Mouse (Mus musculus) embryonic facial prominence, embryonic 11.5 days (tissue): ENCODE results near the gene Dock1. TPM values are rescaled to one million over a fixed set of nuclear protein-coding genes. Genes with fewer than 3 reads are reported as not detected.

Experiments used
- ATAC-seq: fragments of 200-750 bp; cut with Nextera tagmentation; replicated peaks from 2 replicates; pipeline ENCODE4 v1.8.0; 2017; ENCODE audit warnings: low read depth; ENCODE audit not compliant: insufficient number of reproducible peaks, low FRiP score, low TSS enrichment
- DNase-seq: peaks from one replicate; pipeline ENCODE4 v3.0.0-alpha.2; 2015; ENCODE audit warnings: low spot score
- H3K27ac ChIP-seq: fragments of 300-500 bp; sonication (generic); replicated peaks from 2 replicates; pipeline ENCODE4 v1.5.1; 2014; ENCODE audit warnings: mild to moderate bottlenecking, low read depth, low read length, control low read depth
- H3K27me3 ChIP-seq: fragments of 300-500 bp; sonication (generic); 2 replicates; pipeline ENCODE4 v1.6.1; 2014; ENCODE audit warnings: mild to moderate bottlenecking, low read length, moderate library complexity, mixed read lengths; ENCODE audit not compliant: control insufficient read depth, insufficient read depth
- H3K36me3 ChIP-seq: fragments of 300-500 bp; sonication (generic); replicated peaks from 2 replicates; pipeline ENCODE4 v1.6.1; 2014; ENCODE audit warnings: low read depth, mild to moderate bottlenecking, low read length, moderate library complexity, mixed read lengths; ENCODE audit not compliant: control insufficient read depth, insufficient read depth
- H3K4me1 ChIP-seq: fragments of 300-500 bp; sonication (generic); 2 replicates; pipeline ENCODE4 v1.6.1; 2014; ENCODE audit warnings: low read length, mixed read lengths; ENCODE audit not compliant: control insufficient read depth, insufficient read depth
- H3K4me2 ChIP-seq: fragments of 300-500 bp; sonication (generic); 2 replicates; pipeline ENCODE4 v1.6.1; 2014; ENCODE audit warnings: low read depth, mild to moderate bottlenecking, control low read depth, low read length, moderate library complexity
- H3K4me3 ChIP-seq: fragments of 300-500 bp; sonication (generic); 2 replicates; pipeline ENCODE4 v1.5.1; 2014; ENCODE audit warnings: low read depth, low read length, control low read depth
- H3K9ac ChIP-seq: fragments of 300-500 bp; sonication (generic); replicated peaks from 2 replicates; pipeline ENCODE4 v1.6.1; 2014; ENCODE audit warnings: mild to moderate bottlenecking, control low read depth, low read length
- H3K9me3 ChIP-seq: fragments of 300-500 bp; sonication (generic); replicated peaks from 2 replicates; pipeline ENCODE4 v1.6.1; 2016; ENCODE audit warnings: mild to moderate bottlenecking, low read length, inconsistent platforms, mixed read lengths; ENCODE audit not compliant: control insufficient read depth
- WGBS: fragments of 180-500 bp; shearing (Covaris S2); extraction: QIAGEN DNeasy Blood & Tissue Kit; methylation state at CpG from one replicate; pipeline ENCODE4 v1.1.7; 2014; 5-methylcytosine and 5-hydroxymethylcytosine counted together
- polyA plus RNA-seq: library from polyadenylated mRNA; unstranded; fragments of >200 nt; fragmentation: Nextera tagmentation; extraction: Ambion mirVana; gene quantifications from 2 replicates; pipeline ENCODE4 v1.2.1, GENCODE M21; 2014

Gene Dock1
- polyA plus RNA-seq, 1 experiment from 2014 or later = 44.2 TPM

DNA sequence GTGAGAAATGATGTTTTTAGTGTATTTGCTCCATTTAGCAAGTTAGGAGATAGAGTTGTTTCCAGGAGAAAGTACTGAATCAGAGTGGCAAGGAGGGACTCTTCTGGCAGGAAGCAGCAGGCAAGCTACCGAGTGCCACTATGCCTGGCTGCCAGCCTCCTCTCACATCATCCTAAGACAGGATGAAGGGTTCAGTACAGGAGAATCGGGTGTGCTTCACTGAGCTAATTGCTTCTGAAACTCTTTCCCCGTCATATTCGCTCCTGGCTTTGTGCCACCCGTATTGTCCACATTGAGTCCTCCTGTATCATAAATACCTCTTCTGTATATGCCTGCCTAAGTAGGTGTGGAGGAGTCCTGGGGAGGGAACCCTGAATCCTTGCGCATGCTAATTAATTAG, 406.9 kb downstream of the Dock1 start:
- Histone ChIP-seq H3K4me2 (no peak overlapping the region), H3K9me3 (no peaks in the 10 kb centered on the region), H3K4me1 (no peaks in the 10 kb centered on the region), H3K36me3 (no peaks in the 10 kb centered on the region), H3K27ac (no peak overlapping the region), H3K27me3 (no peaks in the 10 kb centered on the region), H3K9ac (no peak overlapping the region), H3K4me3 (no peak overlapping the region)
- DNase-seq = no peak
- ATAC-seq = no peak
- WGBS = 81% methylated on average over 6 of the region's 6 CpGs

DNA sequence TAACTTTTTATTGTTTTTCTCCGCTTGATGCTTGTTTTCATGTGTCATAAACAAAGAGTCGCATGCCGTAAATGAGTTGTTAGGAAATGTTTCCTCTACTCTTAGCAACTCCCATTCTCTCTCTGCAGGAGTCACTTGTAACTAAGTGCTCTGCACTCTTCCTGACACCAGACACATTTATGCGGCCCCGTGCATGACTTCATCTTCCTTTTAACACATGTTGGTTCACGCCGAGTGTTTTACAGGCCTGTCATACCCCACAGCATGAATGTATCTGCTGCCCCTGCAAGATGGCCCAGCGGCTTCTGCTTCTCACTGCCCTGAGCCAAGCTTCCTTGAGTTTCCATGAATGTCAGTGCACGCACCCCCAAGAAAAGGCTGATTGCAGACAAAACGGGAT, 407.4 kb downstream of the Dock1 start:
- Histone ChIP-seq H3K4me1 (no peaks in the 10 kb centered on the region), H3K4me3 (no peak overlapping the region), H3K27me3 (no peaks in the 10 kb centered on the region), H3K27ac (no peak overlapping the region), H3K36me3 (no peaks in the 10 kb centered on the region), H3K4me2 (no peak overlapping the region), H3K9me3 (no peaks in the 10 kb centered on the region), H3K9ac (no peak overlapping the region)
- WGBS = 82% methylated on average over 10 of the region's 10 CpGs
- ATAC-seq (no peak), DNase-seq (no peak)

GRCm38 (mm10) chr7:135083421-135083820, 413.0 kb downstream of the Dock1 start:
- whole genome bisulfite sequencing = 89% methylated on average over 8 of the region's 8 CpGs
- H3K36me3 ChIP-seq = no peaks in the 10 kb centered on the region
- no peak for ATAC-seq

DNA sequence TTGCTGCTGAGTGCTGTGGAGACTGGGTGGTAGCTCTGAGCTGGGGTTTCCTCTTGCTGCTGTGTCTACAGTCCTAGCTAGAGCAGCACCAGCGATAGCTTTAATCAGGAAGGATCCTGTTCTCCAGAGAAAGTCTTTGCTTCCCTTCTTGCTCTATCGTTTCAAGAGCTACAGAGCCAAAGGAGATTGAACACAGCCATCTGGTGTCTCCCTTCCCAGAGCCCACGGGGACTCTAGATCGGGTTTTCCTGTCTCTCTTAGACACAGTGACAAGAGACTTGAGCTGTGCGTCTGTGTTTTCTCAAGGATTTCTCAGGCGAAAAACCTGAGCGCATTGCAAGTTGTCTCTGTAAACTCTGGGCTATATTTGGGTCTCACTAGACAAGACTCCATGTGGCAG, 413.6 kb downstream of the Dock1 start:
- H3K36me3 ChIP-seq = no peaks in the 10 kb centered on the region
- H3K27me3 ChIP-seq = no peaks in the 10 kb centered on the region
- ATAC-seq = no peak
- DNase-seq = no peak
- WGBS = 80% methylated on average over 7 of the region's 7 CpGs
- no peaks in the 10 kb centered on the region for H3K9me3 ChIP-seq
- no peak overlapping the region for H3K4me2 ChIP-seq
- no peak overlapping the region for H3K9ac ChIP-seq
- no peak overlapping the region for H3K27ac ChIP-seq
- H3K4me3 ChIP-seq = no peak overlapping the region
- H3K4me1 ChIP-seq = no peaks in the 10 kb centered on the region

More at GRCm38 (mm10) chr7:135083421-135083820, 413.0 kb downstream of the Dock1 start:
- H3K4me1 ChIP-seq = no peaks in the 10 kb centered on the region
- no peak for DNase-seq
- H3K27ac ChIP-seq = no peak overlapping the region
- no peaks in the 10 kb centered on the region for H3K27me3 ChIP-seq
- no peak overlapping the region for H3K9ac ChIP-seq
- H3K9me3 ChIP-seq = no peaks in the 10 kb centered on the region
- H3K4me2 ChIP-seq = no peak overlapping the region
- no peak overlapping the region for H3K4me3 ChIP-seq

GRCm38 (mm10) chr7:135086556-135086955, 416.1 kb downstream of the Dock1 start:
- Histone ChIP-seq H3K27me3 (no peaks in the 10 kb centered on the region), H3K9me3 (no peaks in the 10 kb centered on the region), H3K9ac (no peak overlapping the region), H3K36me3 (no peaks in the 10 kb centered on the region), H3K4me2 (no peak overlapping the region), H3K4me3 (no peak overlapping the region), H3K27ac (no peak overlapping the region), H3K4me1 (no peaks in the 10 kb centered on the region)
- no peak for ATAC-seq
- 86% methylated on average over 5 of the region's 5 CpGs for WGBS
- no peak for DNase-seq

GRCm38 (mm10) chr7:135089626-135090025, 419.2 kb downstream of the Dock1 start:
- no peak overlapping the region for H3K27ac ChIP-seq
- H3K4me1 ChIP-seq = no peaks in the 10 kb centered on the region
- H3K27me3 ChIP-seq = no peaks in the 10 kb centered on the region
- no peaks in the 10 kb centered on the region for H3K36me3 ChIP-seq
- WGBS = 82% methylated on average over 4 of the region's 4 CpGs
- H3K4me3 ChIP-seq = no peak overlapping the region
- DNase-seq (no peak), ATAC-seq (no peak)
- H3K4me2 ChIP-seq = no peak overlapping the region
- no peak overlapping the region for H3K9ac ChIP-seq
- H3K9me3 ChIP-seq = no peaks in the 10 kb centered on the region

GRCm38 (mm10) chr7:135093851-135094250, 423.4 kb downstream of the Dock1 start:
- ATAC-seq (no peak), DNase-seq (no peak)
- Histone ChIP-seq H3K9me3 (no peaks in the 10 kb centered on the region), H3K9ac (no peak overlapping the region), H3K4me3 (no peak overlapping the region), H3K27ac (no peak overlapping the region), H3K4me2 (no peak overlapping the region), H3K36me3 (no peaks in the 10 kb centered on the region), H3K27me3 (no peaks in the 10 kb centered on the region), H3K4me1 (no peaks in the 10 kb centered on the region)
- 60% methylated on average over 2 of the region's 2 CpGs for WGBS

DNA sequence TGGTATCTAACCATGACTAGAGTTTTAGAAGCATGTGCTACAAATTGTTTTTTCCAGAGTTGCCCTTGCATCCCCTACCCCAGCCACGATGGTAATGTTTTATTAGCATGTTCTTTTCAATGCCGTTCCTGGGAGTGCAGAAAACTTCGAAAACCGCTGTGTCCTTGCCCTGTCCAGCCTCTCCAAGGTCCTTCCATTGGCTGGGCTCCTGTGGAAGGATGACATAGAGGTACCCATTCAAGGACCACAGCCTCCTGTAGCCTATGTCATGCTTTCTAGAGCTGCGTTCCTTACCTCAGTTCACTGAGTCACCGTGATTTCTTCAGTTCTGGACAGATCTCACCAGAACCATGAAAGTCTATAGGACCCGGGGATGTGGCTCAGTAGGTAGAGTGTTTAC, 431.5 kb downstream of the Dock1 start:
- no peak overlapping the region for H3K27ac ChIP-seq
- 91% methylated on average over 7 of the region's 7 CpGs for WGBS
- no peaks in the 10 kb centered on the region for H3K27me3 ChIP-seq
- no peaks in the 10 kb centered on the region for H3K36me3 ChIP-seq
- H3K4me2 ChIP-seq = no peak overlapping the region
- no peaks in the 10 kb centered on the region for H3K4me1 ChIP-seq
- ATAC-seq (no peak), DNase-seq (no peak)
- H3K9me3 ChIP-seq = no peaks in the 10 kb centered on the region
- no peak overlapping the region for H3K4me3 ChIP-seq
- no peak overlapping the region for H3K9ac ChIP-seq
